Mouse (Mus musculus) liver, embryonic 16.5 days (tissue): ENCODE results near the gene Tarm1. TPM values are rescaled to one million over a fixed set of nuclear protein-coding genes. Genes with fewer than 3 reads are reported as not detected.

Experiments
- ATAC-seq: fragments of 200-750 bp; cut with Nextera tagmentation; 2 replicates; pipeline ENCODE4 v1.8.0; 2017; ENCODE audit warnings: low read depth, mild to moderate bottlenecking, moderate number of reproducible peaks, moderate library complexity
- H3K27ac ChIP-seq: fragments of 300-500 bp; sonication (generic); 2 replicates; pipeline ENCODE4 v1.5.1; 2014; ENCODE audit warnings: mild to moderate bottlenecking, low read length
- H3K27me3 ChIP-seq: fragments of 300-500 bp; sonication (generic); 2 replicates; pipeline ENCODE4 v1.6.1; 2014; ENCODE audit warnings: low read depth, low read length, mixed read lengths; ENCODE audit not compliant: control insufficient read depth, insufficient read depth
- H3K36me3 ChIP-seq: fragments of 300-500 bp; sonication (generic); 2 replicates; pipeline ENCODE4 v1.6.1; 2014; ENCODE audit warnings: mild to moderate bottlenecking; ENCODE audit not compliant: control insufficient read depth, insufficient read depth
- H3K4me1 ChIP-seq: fragments of 300-500 bp; sonication (generic); 2 replicates; pipeline ENCODE4 v1.6.1; 2014; ENCODE audit warnings: low read depth, low read length, mixed read lengths; ENCODE audit not compliant: control insufficient read depth
- H3K4me2 ChIP-seq: fragments of 300-500 bp; sonication (generic); 2 replicates; pipeline ENCODE4 v1.6.1; 2014; ENCODE audit warnings: low read depth, low read length, mixed read lengths
- H3K4me3 ChIP-seq: fragments of 300-500 bp; sonication (generic); 2 replicates; pipeline ENCODE4 v1.5.1; 2014; ENCODE audit warnings: low read depth, mild to moderate bottlenecking, low read length
- H3K9ac ChIP-seq: fragments of 300-500 bp; sonication (generic); 2 replicates; pipeline ENCODE4 v1.6.1; 2014; ENCODE audit warnings: low read depth, low read length
- H3K9me3 ChIP-seq: fragments of 300-500 bp; sonication (generic); replicated peaks from 2 replicates; pipeline ENCODE4 v1.6.1; 2016; ENCODE audit warnings: low read length; ENCODE audit not compliant: control insufficient read depth
- WGBS: fragments of 180-500 bp; shearing (Covaris S2); extraction: QIAGEN DNeasy Blood & Tissue Kit; methylation state at CpG from one replicate; pipeline ENCODE4 v1.1.7; 2014; ENCODE audit not compliant: insufficient replicate concordance; 5-methylcytosine and 5-hydroxymethylcytosine counted together
- polyA plus RNA-seq: library from polyadenylated mRNA; unstranded; fragments of >200 nt; fragmentation: Nextera tagmentation; extraction: Ambion mirVana; gene quantifications from 2 replicates; pipeline ENCODE4 v1.2.1, GENCODE M21; 2015

Gene Tarm1
- polyA plus RNA-seq, 1 experiment from 2014 or later: 0.14 TPM

DNA sequence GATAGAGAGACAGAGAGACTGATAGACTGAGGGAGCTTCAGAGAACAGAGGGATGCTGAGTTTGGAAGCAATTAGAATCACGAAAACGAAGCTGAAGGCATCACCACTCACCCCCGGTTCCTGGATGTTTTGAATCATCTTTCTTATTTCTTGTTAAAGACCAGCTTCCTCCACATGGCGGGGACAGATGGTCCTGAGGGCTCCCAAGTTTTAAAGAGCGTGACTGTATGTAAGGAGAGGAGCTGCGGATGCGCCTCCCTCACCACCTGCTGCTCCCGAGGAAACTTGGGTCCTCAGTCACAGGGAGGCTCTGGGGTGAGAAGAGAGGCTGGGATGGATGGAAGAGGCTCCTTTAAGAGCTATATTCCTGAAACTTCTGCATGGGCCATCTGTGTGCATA, 42.2 kb downstream of the Tarm1 start:
- Histone ChIP-seq H3K36me3 (no peaks in the 10 kb centered on the region), H3K4me1 (no peaks in the 10 kb centered on the region), H3K9me3 (no peaks in the 10 kb centered on the region), H3K27ac (no peak overlapping the region), H3K27me3 (no peaks in the 10 kb centered on the region), H3K4me3 (no peak overlapping the region), H3K9ac (no peak overlapping the region), H3K4me2 (no peak overlapping the region)
- ATAC-seq: no peak
- WGBS: 63% methylated on average over 8 of the region's 8 CpGs

DNA sequence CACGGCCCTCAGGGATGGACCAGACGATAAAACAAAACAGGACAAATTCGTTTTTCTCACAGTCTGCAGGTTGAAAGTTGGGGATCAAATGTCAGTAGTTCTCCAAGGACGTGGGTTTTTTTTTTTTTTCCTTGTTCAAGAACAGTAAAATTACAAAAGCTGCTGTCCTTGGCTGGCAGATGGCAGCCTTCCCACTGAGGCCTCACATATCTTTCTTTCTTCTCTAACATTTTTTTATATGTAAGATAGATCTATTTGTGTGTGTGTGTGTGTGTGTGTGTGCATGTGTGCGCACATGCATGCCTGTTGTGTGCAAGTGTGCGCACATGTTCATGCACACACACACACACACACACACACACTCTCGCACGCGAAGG, 44.6 kb downstream of the Tarm1 start:
- Histone ChIP-seq H3K4me2 (no peak overlapping the region), H3K9ac (no peak overlapping the region), H3K36me3 (no peaks in the 10 kb centered on the region), H3K4me3 (no peak overlapping the region), H3K9me3 (no peaks in the 10 kb centered on the region), H3K4me1 (no peaks in the 10 kb centered on the region), H3K27ac (no peak overlapping the region), H3K27me3 (no peaks in the 10 kb centered on the region)
- ATAC-seq: no peak
- WGBS: 67% methylated on average over 9 of the region's 9 CpGs

DNA sequence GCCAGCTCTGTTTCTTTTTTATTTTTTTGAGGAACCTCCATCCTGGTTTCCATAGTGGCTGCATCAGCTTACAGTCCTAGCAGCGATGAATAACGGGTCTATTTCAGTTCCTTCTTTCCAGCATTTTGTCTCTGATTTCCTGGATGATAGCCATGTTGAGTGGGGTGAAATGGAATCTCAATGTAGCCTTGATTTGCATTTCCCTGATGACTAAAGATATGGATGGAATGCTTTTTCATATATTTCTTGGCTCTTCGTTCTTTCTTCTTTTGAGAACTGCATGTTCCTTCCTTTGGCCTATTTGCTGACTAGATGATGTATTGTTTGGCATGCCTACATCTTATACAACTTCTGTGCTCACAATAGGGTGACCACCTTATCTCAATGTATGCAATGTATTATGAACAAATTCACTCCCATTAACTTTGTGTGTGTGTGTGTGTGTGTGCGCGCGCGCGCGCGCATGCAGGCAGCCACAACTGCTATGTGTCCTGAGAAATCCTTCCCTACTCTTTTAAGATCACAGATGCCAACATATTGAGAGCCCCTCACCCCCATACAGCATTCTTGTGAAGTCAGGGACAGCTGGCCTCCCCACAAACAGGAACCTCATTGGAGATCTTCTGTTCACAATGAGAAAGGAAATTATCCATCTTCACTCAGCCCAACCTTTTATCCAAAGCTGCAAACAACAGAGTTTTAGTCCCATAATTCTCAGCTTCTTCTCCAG, 45.1 kb downstream of the Tarm1 start:
- H3K9me3 ChIP-seq: no peaks in the 10 kb centered on the region
- H3K9ac ChIP-seq: no peak overlapping the region
- WGBS: 83% methylated on average over 10 of the region's 10 CpGs
- H3K4me3 ChIP-seq: no peak overlapping the region
- no peaks in the 10 kb centered on the region for H3K4me1 ChIP-seq
- no peak for ATAC-seq
- H3K27me3 ChIP-seq: no peaks in the 10 kb centered on the region
- H3K27ac ChIP-seq: no peak overlapping the region
- H3K36me3 ChIP-seq: no peaks in the 10 kb centered on the region
- H3K4me2 ChIP-seq: no peak overlapping the region

DNA sequence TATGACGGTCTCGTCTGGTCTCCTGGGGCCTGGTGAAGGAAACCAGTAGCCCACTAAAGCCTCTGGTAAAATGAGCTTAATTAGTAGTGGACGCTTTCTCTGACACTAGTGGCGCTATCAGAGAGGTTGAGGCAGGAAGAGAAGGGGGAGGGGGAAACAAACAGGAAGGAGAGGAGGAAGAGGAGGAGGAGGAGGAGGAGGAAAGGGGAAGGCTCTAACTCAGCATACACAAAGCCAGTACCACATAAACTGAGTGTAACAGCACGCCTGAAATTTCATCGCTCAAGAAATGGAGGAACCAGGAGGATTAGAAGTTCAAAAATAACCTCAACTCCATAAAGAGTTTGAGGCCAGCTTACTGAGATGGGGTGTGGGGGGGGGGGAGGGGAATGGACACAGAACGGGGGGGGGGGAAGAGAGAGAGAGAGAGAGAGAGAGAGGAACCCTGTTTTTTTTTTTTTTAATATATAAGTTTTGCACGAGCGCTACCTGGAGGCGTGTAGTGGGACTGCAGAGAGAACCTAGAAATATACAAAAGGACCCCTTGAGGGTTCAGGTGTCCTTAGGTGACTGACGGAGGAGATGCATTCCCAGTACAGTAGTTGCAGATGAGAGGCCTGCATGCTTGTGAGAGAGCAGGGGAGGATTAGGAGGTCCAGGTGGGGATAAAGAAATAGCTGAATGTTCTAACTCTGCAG, 48.8 kb downstream of the Tarm1 start:
- H3K36me3 ChIP-seq: no peaks in the 10 kb centered on the region
- no peak overlapping the region for H3K4me2 ChIP-seq
- no peaks in the 10 kb centered on the region for H3K4me1 ChIP-seq
- ATAC-seq: no peak
- no peak overlapping the region for H3K9ac ChIP-seq
- H3K27me3 ChIP-seq: no peaks in the 10 kb centered on the region
- no peaks in the 10 kb centered on the region for H3K9me3 ChIP-seq
- H3K4me3 ChIP-seq: no peak overlapping the region
- 53% methylated on average over 10 of the region's 11 CpGs for WGBS
- H3K27ac ChIP-seq: no peak overlapping the region

DNA sequence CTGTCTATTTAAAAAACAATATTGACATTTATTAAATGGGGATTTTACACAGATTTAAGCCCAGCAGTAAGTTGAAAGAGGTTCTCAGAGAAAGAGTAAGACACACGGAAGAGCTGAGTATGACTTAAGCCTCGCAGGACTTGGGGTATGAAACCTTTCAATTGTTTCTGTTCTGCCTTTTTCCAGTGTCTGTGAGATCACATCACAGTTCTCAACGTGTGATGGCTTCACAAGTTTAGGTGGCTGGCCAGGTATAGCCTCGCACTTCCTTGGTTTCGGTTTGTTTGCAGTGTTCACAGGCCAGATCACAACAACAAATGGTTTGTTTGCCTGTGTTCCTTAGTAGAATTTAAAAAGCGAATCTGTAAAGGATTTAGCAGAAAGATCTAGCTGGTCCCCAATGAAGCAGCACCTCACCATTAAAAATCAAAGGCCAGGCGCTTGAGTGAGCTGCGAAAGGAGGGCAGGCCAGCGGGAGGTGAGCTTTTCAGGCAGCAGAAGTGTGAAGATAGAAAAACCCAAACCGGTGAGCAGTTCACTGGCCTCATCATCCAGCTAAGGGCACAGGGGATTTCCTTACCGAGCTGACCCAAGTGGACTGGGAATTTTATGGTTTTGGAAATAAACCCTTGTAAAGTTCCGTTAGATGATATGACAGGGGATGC, 49.5 kb downstream of the Tarm1 start:
- Histone ChIP-seq H3K9me3 (no peaks in the 10 kb centered on the region), H3K4me1 (no peaks in the 10 kb centered on the region), H3K9ac (no peak overlapping the region), H3K4me3 (no peak overlapping the region), H3K27me3 (no peaks in the 10 kb centered on the region), H3K4me2 (no peak overlapping the region), H3K36me3 (no peaks in the 10 kb centered on the region), H3K27ac (no peak overlapping the region)
- 45% methylated on average over 12 of the region's 12 CpGs for WGBS
- no peak for ATAC-seq

DNA sequence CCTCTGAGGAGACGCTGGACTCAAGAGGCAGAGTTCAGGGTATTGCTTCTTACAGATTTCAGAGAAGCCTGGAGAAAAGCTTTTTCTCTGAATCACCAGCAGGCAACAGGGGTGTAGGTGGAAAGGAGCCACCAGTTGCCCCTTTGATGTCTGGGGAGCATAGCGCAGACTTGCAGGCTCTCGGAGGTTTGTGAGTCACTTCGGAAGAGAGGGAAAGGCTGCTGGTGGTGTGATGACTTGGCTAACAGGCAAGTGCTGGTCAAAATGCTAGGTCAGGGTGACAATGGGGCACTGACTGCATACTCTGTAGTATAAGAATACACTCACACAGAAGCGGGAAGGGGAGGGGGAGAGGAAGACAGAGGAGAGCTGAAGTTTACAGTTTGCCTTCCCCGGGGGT, 51.3 kb downstream of the Tarm1 start:
- Histone ChIP-seq H3K27me3 (no peaks in the 10 kb centered on the region), H3K9ac (no peak overlapping the region), H3K27ac (no peak overlapping the region), H3K4me2 (no peak overlapping the region), H3K36me3 (no peaks in the 10 kb centered on the region), H3K9me3 (no peaks in the 10 kb centered on the region), H3K4me1 (no peaks in the 10 kb centered on the region), H3K4me3 (no peak overlapping the region)
- ATAC-seq: no peak
- WGBS: 46% methylated on average over 6 of the region's 6 CpGs

DNA sequence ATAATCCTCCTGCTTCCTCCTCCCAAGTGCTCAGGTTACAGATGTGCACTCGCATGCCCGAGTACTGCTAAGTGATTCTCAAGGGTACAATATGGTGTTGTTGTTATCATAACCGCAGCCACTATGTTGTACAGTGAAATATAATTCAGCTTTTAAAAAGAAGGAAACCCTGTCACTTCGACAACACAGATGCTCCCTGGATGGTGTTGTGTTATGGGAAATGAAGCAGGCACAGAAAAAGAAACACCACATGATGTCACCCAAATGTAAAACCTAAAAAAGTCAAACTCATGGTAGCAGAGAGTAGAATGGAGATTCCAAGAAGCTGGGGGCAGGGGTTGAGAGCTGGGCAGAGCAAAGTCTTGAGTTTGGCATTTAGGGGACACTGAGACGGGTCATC, 51.8 kb downstream of the Tarm1 start:
- H3K4me1 ChIP-seq: no peaks in the 10 kb centered on the region
- no peaks in the 10 kb centered on the region for H3K9me3 ChIP-seq
- no peak overlapping the region for H3K4me3 ChIP-seq
- H3K27ac ChIP-seq: no peak overlapping the region
- no peak for ATAC-seq
- 40% methylated on average over 5 of the region's 5 CpGs for WGBS
- no peaks in the 10 kb centered on the region for H3K36me3 ChIP-seq
- H3K4me2 ChIP-seq: no peak overlapping the region
- H3K27me3 ChIP-seq: no peaks in the 10 kb centered on the region
- H3K9ac ChIP-seq: no peak overlapping the region

DNA sequence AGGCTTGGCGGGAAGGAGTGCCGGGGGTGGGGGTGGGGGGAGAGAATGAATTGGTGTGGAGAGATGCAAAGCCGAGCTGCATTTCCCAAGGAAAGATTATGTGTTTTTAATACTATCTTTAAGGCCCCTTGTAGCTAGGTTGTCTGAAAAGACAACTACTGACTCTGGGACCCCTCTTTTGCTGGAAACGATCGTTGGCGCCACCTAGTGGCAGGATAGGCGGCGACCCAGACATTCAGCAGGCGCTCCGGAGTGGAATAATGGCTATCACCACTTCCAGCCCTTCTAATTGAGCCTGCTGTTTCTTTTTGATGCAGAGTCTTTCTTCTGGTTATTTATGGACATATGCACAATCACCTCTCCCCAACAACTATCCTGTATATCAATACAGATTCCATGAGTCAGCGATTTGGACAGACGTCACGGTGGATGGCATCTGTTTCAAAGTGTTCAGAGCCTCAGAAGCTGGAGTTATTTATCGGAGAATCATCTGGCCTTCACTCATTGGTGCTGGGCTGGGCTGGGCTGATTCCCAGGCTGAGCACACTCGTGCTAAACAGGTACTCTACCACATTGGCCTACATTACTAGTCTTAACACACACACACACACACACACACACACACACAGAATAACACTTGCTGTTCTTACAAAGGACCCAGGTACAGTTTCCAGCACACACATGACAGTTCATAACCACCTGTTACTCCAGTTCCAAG, 53.5 kb downstream of the Tarm1 start:
- H3K4me1 ChIP-seq: no peaks in the 10 kb centered on the region
- no peaks in the 10 kb centered on the region for H3K36me3 ChIP-seq
- no peak for ATAC-seq
- 22% methylated on average over 15 of the region's 15 CpGs for WGBS
- no peaks in the 10 kb centered on the region for H3K9me3 ChIP-seq
- no peaks in the 10 kb centered on the region for H3K27me3 ChIP-seq
- no peak overlapping the region for H3K9ac ChIP-seq
- no peak overlapping the region for H3K27ac ChIP-seq
- no peak overlapping the region for H3K4me2 ChIP-seq
- H3K4me3 ChIP-seq: no peak overlapping the region
